Mouse (Mus musculus): Measurements from ENCODE around the gene Dnmt1. TPM values are rescaled to one million over a fixed set of nuclear protein-coding genes. Genes with fewer than 3 reads are reported as not detected.

Gene Dnmt1
- polyA plus RNA-seq, 1 experiment, result 18.3 TPM

DNA sequence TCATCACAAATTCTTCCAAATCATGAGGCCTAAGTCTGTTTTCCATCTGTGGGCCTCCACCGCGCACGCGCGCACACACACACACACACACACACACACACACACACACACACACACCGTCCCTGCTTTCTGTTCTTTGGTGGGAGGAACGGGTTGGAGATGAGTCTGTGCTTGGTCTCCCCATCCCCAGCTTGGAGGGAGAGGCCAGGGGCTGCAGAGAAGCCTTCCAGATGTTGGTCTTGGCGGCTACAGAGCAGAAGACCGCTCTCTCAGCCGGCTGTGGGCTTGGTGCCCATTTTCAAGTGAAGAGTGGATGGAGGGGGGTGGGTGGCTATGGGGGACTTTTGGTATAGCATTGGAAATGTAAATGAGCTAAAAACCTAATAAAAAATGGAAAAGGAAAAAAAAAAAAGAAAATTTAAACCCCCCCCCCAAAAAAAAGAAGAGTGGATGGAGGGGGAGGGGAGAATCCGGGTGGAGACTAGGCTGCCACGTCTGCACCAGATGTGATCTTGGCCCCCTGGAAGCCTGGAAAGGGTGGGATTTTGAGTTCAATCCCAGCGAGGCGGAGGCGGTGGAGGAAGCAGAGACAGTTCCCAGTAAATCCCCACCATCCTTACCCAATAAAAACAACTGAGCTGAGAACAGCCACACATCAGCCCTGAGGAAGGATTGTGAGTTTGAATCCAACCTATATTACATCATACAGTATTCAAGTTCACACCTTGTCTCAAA, 27.4 kb upstream of the Dnmt1 start:
- H3K4me1 ChIP-seq (ENCODE audit: control insufficient read depth, insufficient read depth, low read length), result peaks cover 2% of the 10 kb centered on the region
- H3K36me3 ChIP-seq (ENCODE audit: control insufficient read depth, insufficient read depth, low read length), result no peaks in the 10 kb centered on the region
- TF ChIP-seq POLR2A (IDR thresholded peaks at IDR 0.05; ENCODE audit: control insufficient read depth, low read depth, low read length) (no peak), CTCF (IDR thresholded peaks at IDR 0.05; ENCODE audit: control insufficient read depth, insufficient read depth, insufficient replicate concordance, low read depth, low read length) (no peak)
- no peaks in the 10 kb centered on the region for H3K27me3 ChIP-seq (ENCODE audit: control insufficient read depth, insufficient read depth, low read length)
- no peak overlapping the region for H3K27ac ChIP-seq (ENCODE audit: control insufficient read depth, insufficient read depth, low read depth, low read length)
- no peak overlapping the region for H3K4me3 ChIP-seq (ENCODE audit: control insufficient read depth, low read depth, low read length)

GRCm38 (mm10) chr9:20983169-20983568, 23.5 kb upstream of the Dnmt1 start:
- Histone ChIP-seq H3K36me3 (ENCODE audit: control insufficient read depth, insufficient read depth, low read length) (no peaks in the 10 kb centered on the region), H3K27me3 (ENCODE audit: control insufficient read depth, insufficient read depth, low read length) (no peaks in the 10 kb centered on the region), H3K4me1 (ENCODE audit: control insufficient read depth, insufficient read depth, low read length) (no peaks in the 10 kb centered on the region), H3K4me3 (ENCODE audit: control insufficient read depth, low read depth, low read length) (no peak overlapping the region), H3K27ac (ENCODE audit: control insufficient read depth, insufficient read depth, low read depth, low read length) (no peak overlapping the region)
- no peak for TF ChIP-seq CTCF (IDR thresholded peaks at IDR 0.05; ENCODE audit: control insufficient read depth, insufficient read depth, insufficient replicate concordance, low read depth, low read length)
- no peak for TF ChIP-seq POLR2A (IDR thresholded peaks at IDR 0.05; ENCODE audit: control insufficient read depth, low read depth, low read length)

DNA sequence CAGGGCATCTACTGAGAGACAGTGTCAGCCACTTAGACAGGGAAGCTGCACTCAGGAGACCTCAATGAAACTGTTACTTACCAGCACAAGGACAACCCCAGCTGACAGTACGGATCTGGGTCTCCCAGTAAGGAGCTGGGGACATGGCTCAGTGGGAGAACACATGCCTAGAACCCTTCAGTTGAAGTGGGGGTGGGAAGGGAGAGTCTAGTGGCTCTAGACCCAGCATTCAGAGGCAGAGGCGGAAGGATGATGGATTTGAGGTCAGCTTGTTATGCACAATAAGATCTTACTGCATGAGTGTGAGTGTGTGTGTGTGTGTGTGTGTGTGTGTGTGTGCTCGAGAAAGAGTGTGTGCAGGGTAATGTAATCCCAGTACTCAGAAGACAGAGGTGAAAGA, 22.5 kb upstream of the Dnmt1 start:
- H3K4me1 ChIP-seq (ENCODE audit: control insufficient read depth, insufficient read depth, low read length), result no peaks in the 10 kb centered on the region
- no peak overlapping the region for H3K4me3 ChIP-seq (ENCODE audit: control insufficient read depth, low read depth, low read length)
- H3K27me3 ChIP-seq (ENCODE audit: control insufficient read depth, insufficient read depth, low read length), result no peaks in the 10 kb centered on the region
- H3K36me3 ChIP-seq (ENCODE audit: control insufficient read depth, insufficient read depth, low read length), result no peaks in the 10 kb centered on the region
- TF ChIP-seq CTCF (IDR thresholded peaks at IDR 0.05; ENCODE audit: control insufficient read depth, insufficient read depth, insufficient replicate concordance, low read depth, low read length) (no peak), POLR2A (IDR thresholded peaks at IDR 0.05; ENCODE audit: control insufficient read depth, low read depth, low read length) (no peak)
- H3K27ac ChIP-seq (ENCODE audit: control insufficient read depth, insufficient read depth, low read depth, low read length), result no peak overlapping the region

DNA sequence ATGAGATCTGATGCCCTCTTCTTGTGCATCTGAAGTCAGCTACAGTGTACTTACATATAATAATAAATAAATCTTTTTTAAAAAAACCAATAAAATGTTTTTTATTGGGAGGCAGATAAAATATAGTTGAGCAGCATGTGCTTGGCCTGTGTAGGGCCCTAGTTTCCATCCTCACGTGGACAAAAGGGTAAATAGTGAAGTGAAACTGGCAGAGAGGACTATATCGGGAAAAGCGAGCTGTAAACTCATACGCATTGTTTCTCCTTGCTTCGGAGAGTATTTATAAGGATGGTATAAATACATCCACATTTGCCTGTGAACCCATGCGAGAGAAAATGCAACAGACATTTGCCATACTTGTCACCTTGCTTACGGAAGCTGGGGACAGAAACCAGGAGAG, 20.1 kb upstream of the Dnmt1 start:
- TF ChIP-seq POLR2A (IDR thresholded peaks at IDR 0.05; ENCODE audit: control insufficient read depth, low read depth, low read length) (no peak), CTCF (IDR thresholded peaks at IDR 0.05; ENCODE audit: control insufficient read depth, insufficient read depth, insufficient replicate concordance, low read depth, low read length) (no peak)
- Histone ChIP-seq H3K4me1 (ENCODE audit: control insufficient read depth, insufficient read depth, low read length) (peaks cover 5% of the 10 kb centered on the region), H3K27ac (ENCODE audit: control insufficient read depth, insufficient read depth, low read depth, low read length) (no peak overlapping the region), H3K36me3 (ENCODE audit: control insufficient read depth, insufficient read depth, low read length) (no peaks in the 10 kb centered on the region), H3K27me3 (ENCODE audit: control insufficient read depth, insufficient read depth, low read length) (no peaks in the 10 kb centered on the region), H3K4me3 (ENCODE audit: control insufficient read depth, low read depth, low read length) (no peak overlapping the region)

GRCm38 (mm10) chr9:20979181-20979580, 19.5 kb upstream of the Dnmt1 start:
- TF ChIP-seq CTCF (IDR thresholded peaks at IDR 0.05; ENCODE audit: control insufficient read depth, insufficient read depth, insufficient replicate concordance, low read depth, low read length) (no peak), POLR2A (IDR thresholded peaks at IDR 0.05; ENCODE audit: control insufficient read depth, low read depth, low read length) (no peak)
- Histone ChIP-seq H3K4me1 (ENCODE audit: control insufficient read depth, insufficient read depth, low read length) (peaks cover 5% of the 10 kb centered on the region), H3K36me3 (ENCODE audit: control insufficient read depth, insufficient read depth, low read length) (no peaks in the 10 kb centered on the region), H3K27ac (ENCODE audit: control insufficient read depth, insufficient read depth, low read depth, low read length) (no peak overlapping the region), H3K4me3 (ENCODE audit: control insufficient read depth, low read depth, low read length) (no peak overlapping the region), H3K27me3 (ENCODE audit: control insufficient read depth, insufficient read depth, low read length) (no peaks in the 10 kb centered on the region)

GRCm38 (mm10) chr9:20978409-20979095, 18.9 kb upstream of the Dnmt1 start:
- TF ChIP-seq POLR2A (IDR thresholded peaks at IDR 0.05; ENCODE audit: control insufficient read depth, low read depth, low read length) (no peak), CTCF (IDR thresholded peaks at IDR 0.05; ENCODE audit: control insufficient read depth, insufficient read depth, insufficient replicate concordance, low read depth, low read length) (no peak)
- Histone ChIP-seq H3K27me3 (ENCODE audit: control insufficient read depth, insufficient read depth, low read length) (no peaks in the 10 kb centered on the region), H3K27ac (ENCODE audit: control insufficient read depth, insufficient read depth, low read depth, low read length) (no peak overlapping the region), H3K4me1 (ENCODE audit: control insufficient read depth, insufficient read depth, low read length) (peaks cover 5% of the 10 kb centered on the region), H3K4me3 (ENCODE audit: control insufficient read depth, low read depth, low read length) (no peak overlapping the region), H3K36me3 (ENCODE audit: control insufficient read depth, insufficient read depth, low read length) (no peaks in the 10 kb centered on the region)

DNA sequence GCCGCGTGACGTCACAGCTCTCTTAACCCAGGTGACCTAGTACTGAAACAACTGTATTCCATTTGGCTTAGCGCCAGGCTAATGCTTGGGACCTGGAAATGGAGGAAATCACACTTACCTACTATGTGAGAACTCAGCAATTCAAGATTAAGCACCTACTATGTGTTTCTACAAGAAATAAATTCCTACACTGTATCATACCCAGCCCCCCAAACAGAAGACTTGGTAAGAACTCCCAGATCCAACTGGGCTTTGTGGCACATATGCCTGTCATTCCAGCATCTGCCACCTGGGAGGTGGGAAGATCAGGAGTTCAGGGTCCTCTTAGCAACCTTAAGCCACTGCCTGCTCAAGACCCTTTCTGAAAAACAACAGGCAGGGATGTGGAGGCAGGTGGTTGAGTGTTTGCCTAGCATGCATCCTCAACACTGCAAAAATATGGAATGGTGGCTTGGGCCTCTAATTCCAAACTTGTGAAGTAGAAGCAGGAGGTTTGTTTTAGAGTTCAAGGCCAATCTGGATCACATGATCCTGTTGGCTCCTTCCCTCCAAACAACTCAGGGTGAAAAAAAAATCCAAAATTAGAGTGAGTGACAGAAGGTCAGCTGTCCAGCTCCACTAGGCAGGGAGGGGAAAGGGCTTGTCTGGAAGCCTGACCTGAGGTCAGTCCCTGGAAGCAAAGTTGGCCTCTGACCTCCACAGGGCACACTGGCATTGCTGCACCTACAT, 17.4 kb upstream of the Dnmt1 start:
- H3K4me1 ChIP-seq (ENCODE audit: control insufficient read depth, insufficient read depth, low read length), result peaks cover 12% of the 10 kb centered on the region
- H3K36me3 ChIP-seq (ENCODE audit: control insufficient read depth, insufficient read depth, low read length), result no peaks in the 10 kb centered on the region
- H3K4me3 ChIP-seq (ENCODE audit: control insufficient read depth, low read depth, low read length), result peak overlapping the region; percentile 87
- no peaks in the 10 kb centered on the region for H3K27me3 ChIP-seq (ENCODE audit: control insufficient read depth, insufficient read depth, low read length)
- TF ChIP-seq POLR2A (IDR thresholded peaks at IDR 0.05; ENCODE audit: control insufficient read depth, low read depth, low read length), result no peak
- TF ChIP-seq CTCF (IDR thresholded peaks at IDR 0.05; ENCODE audit: control insufficient read depth, insufficient read depth, insufficient replicate concordance, low read depth, low read length), result no peak
- no peak overlapping the region for H3K27ac ChIP-seq (ENCODE audit: control insufficient read depth, insufficient read depth, low read depth, low read length)
